Mouse (Mus musculus): ENCODE measurements at regions not wholly inside any gene's neighbourhood (a gene's known extent, or its start where the extent isn't known, plus 50 kb on each side); places are given as distances from the start of the nearest gene placed in this dataset.

- TF ChIP-seq MYOG (IDR thresholded peaks at IDR 0.05; ENCODE audit: control insufficient read depth, extremely low read depth, insufficient read length): no peak
- TF ChIP-seq CTCF (IDR thresholded peaks at IDR 0.05; ENCODE audit: control insufficient read depth, insufficient read depth, insufficient read length): no peak
- TF ChIP-seq MAX (IDR thresholded peaks at IDR 0.05): no peak
- TF ChIP-seq USF1 (IDR thresholded peaks at IDR 0.05; ENCODE audit: low read depth): no peak
- TF ChIP-seq FOSL1 (IDR thresholded peaks at IDR 0.05; ENCODE audit: insufficient read depth, low read length, poor library complexity, severe bottlenecking): no peak
- no peak for TF ChIP-seq MYOD1 (IDR thresholded peaks at IDR 0.05; ENCODE audit: control insufficient read depth, insufficient read length, low read depth)
- TF ChIP-seq CEBPB (IDR thresholded peaks at IDR 0.05; ENCODE audit: low read depth): no peak
These were observed 83.9 kb downstream of the Tex29 start for GRCm38 (mm10) chr8:11924165-11924564.
